8 mouse cellular contexts compared by ENCODE assay signal in the genomic region with DNA sequence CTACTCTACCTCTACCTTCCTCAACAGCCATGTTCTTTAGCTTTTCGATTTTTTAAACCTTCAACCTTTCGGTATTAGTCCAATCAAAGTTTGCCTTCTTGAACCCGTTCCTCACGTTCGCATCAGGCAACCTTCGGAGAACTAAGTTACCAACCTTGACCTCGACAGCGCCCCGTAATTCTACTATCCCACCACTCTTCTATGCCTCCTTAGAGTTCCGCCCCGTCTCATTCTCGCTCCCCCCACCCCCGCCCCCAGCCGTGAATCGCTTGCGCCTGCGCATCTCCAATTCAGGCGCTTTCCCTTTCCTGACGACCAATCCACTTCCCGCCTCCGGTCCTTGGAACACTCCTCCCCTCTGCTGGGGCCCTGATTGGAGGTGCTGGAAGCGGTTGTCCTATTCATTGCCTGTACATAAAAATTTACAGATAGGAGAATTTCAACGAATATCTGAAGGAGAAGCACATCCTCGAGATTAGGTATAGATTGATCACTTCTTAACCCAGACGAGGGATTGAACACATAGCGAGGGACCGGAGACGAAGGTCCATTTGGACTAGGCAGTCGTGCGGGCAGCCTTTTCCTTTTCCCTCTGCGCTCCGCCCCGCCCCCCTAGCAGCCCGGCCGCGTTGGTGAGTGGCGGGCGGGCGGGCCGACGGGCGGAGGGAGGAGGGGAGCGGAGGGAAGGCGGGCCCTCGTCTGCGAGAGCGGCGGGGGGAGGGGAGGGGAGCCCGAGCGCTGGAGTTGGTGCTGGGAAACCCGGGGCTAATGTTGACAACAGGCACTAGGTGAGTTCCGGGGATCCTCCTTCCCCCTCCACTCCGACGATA. TPM values are rescaled to one million over a fixed set of nuclear protein-coding genes. Genes with fewer than 3 reads are reported as not detected.
DNase-seq lines count a peak whose midpoint lies in the region; ATAC-seq and TF ChIP-seq lines count a peak whose summit lies in the region.

Gene Upf2 (plus strand): TSS at position 704 of the 830 bp plus-strand sequence.

- under 1% methylated on average over 47 of the region's 54 CpGs for WGBS in forebrain, embryonic 15.5 days
- under 1% methylated on average over 42 of the region's 54 CpGs for WGBS in lung, adult 2 months

- ATAC-seq in forebrain, embryonic 15.5 days (replicated peaks), result peak; percentile 97
- ATAC-seq in neutrophil, adult 5-6 weeks (ENCODE audit: extremely low read depth, insufficient number of reproducible peaks, low FRiP score, poor library complexity, severe bottlenecking), result peak; percentile 92

- H3K27ac ChIP-seq in ES-E14 (ENCODE audit: insufficient read depth, low read depth, low read length, poor library complexity, severe bottlenecking), result peak within 1 kb of the TSS; percentile 68
- peak within 1 kb of the TSS; percentile 88 for H3K27ac ChIP-seq in forebrain, embryonic 15.5 days (replicated peaks)

- peak within 1 kb of the TSS; percentile 85 to 91 for H3K4me3 ChIP-seq in ES-E14 (ENCODE audit: insufficient read depth in 1 of 2, low read depth in 1 of 2, low read length in 2 of 2, poor library complexity in 1 of 2, severe bottlenecking in 1 of 2)
- peak within 1 kb of the TSS; percentile 99 for H3K4me3 ChIP-seq in forebrain, embryonic 15.5 days
- H3K4me3 ChIP-seq in lung, adult 2 months (replicated peaks; ENCODE audit: extremely low read depth, low read depth, low read length), result peak within 1 kb of the TSS; percentile 100

- TF ChIP-seq POLR2A in lung, adult 2 months (IDR thresholded peaks at IDR 0.05; ENCODE audit: borderline replicate concordance, extremely low read depth, low read depth, low read length), result peak; percentile 64; the same call in 1 of the 2 replicates

- H3K9me3 ChIP-seq in ES-E14 (ENCODE audit: control insufficient read depth, insufficient read depth, low read depth, low read length), result no peaks in the 10 kb centered on the region
- no peaks in the 10 kb centered on the region for H3K9me3 ChIP-seq in forebrain, embryonic 15.5 days

- no peaks in the 10 kb centered on the region for H3K27me3 ChIP-seq in forebrain, embryonic 15.5 days

- DNase-seq in ES-E14 (ENCODE audit: low read depth, low spot score), result peak; percentile 96
- peak; percentile 97 for DNase-seq in cerebellum, adult 11-12 months
- DNase-seq in heart, postnatal 25 days (ENCODE audit: low spot score), result peak; percentile 92
- DNase-seq in layer of hippocampus, adult 18-20 months (ENCODE audit: low spot score in 2 of 2), result peak; percentile 91 to 94
- peak; percentile 90 for DNase-seq in lung, adult 2 months
- DNase-seq in thymus, adult 18-20 months, result peak; percentile 87 to 95

- in situ Hi-C loops in ES-E14 (cut with MboI; ENCODE audit: low sequenced_read_pairs in 2 of 2, unreplicated experiment in 2 of 2), result no loop called here

- intact Hi-C loops in heart, postnatal 25 days (cut with DNase I), result loop anchor here (5.0 kb wide), 1 partner anchor 54 kb away; the partner anchor contains the start of gene Sec61a2

- H3K36me3 ChIP-seq in ES-E14 (ENCODE audit: control insufficient read depth, insufficient read depth, low read length, poor library complexity, severe bottlenecking), result no peaks in the 10 kb centered on the region; the same call in 1 of the 2 replicates
- H3K36me3 ChIP-seq in forebrain, embryonic 15.5 days, result no peaks in the 10 kb centered on the region

- peak within 1 kb of the TSS; percentile 75 for H3K4me2 ChIP-seq in forebrain, embryonic 15.5 days (replicated peaks)

- no peak for TF ChIP-seq CTCF in lung, adult 2 months (IDR thresholded peaks at IDR 0.05; ENCODE audit: insufficient read depth, low read length)

- H3K4me1 ChIP-seq in ES-E14 (ENCODE audit: control insufficient read depth in 2 of 2, insufficient read depth in 2 of 2, low read length in 2 of 2, poor library complexity in 1 of 2), result peaks cover 0 to 4% of the 10 kb centered on the region in 2 experiments; a peak in 3 of 4 replicates
- H3K4me1 ChIP-seq in forebrain, embryonic 15.5 days, result peaks cover 14% of the 10 kb centered on the region
- peaks cover 6% of the 10 kb centered on the region for H3K4me1 ChIP-seq in lung, adult 2 months (ENCODE audit: control insufficient read depth, insufficient read depth, low read length)

- peak within 1 kb of the TSS; percentile 89 for H3K9ac ChIP-seq in ES-E14 (ENCODE audit: insufficient read depth, low read depth, low read length, poor library complexity, severe bottlenecking)
- H3K9ac ChIP-seq in forebrain, embryonic 15.5 days (replicated peaks), result peak within 1 kb of the TSS; percentile 97

TF ChIP-seq in ES-E14, 5 proteins besides CTCF, POLR2A, EP300 and RAD21:
- TF ChIP-seq ZNF384 (IDR thresholded peaks at IDR 0.05; ENCODE audit: low read depth, low read length) (no peak), MAFK (IDR thresholded peaks at IDR 0.05; ENCODE audit: insufficient read depth, low read depth, low read length) (no peak), HCFC1 (IDR thresholded peaks at IDR 0.05; ENCODE audit: borderline replicate concordance, insufficient read depth, low read length) (peak; percentile 53; the same call in 1 of the 2 replicates), ZC3H11A (IDR thresholded peaks at IDR 0.05; ENCODE audit: borderline replicate concordance, low read depth, low read length) (no peak), CHD2 (IDR thresholded peaks at IDR 0.05; ENCODE audit: low read depth, low read length) (no peak)
TF ChIP-seq in ES-E14: peak in this region for 1.

RNA-seq across cellular contexts. Expression of gene Upf2, which starts in this region (rescaled TPM):
- 14.6 and 18.6 TPM in 2 replicates for total RNA-seq in ES-E14 (2012; rRNA removed)
- 9.1 and 9.5 TPM in 2 replicates for polyA plus RNA-seq in forebrain, embryonic 15.5 days (2015; fragmentation: Nextera tagmentation; extraction: Ambion mirVana)
- 10 to 100 TPM; 12.9 to 14.3 TPM for total RNA-seq in heart, postnatal 25 days (2021)
- 10 to 100 TPM; 47.9 to 48.3 TPM for total RNA-seq in layer of hippocampus, adult 18-20 months (2021)
- polyA plus RNA-seq in lung, adult 2 months (2012; rRNA removed), result 2.3 and 4.5 TPM in 2 replicates
- 62.4 and 76.5 TPM in 2 replicates for total RNA-seq in neutrophil, adult 5-6 weeks (2017)

Comparison
In these comparisons a context has a peak if more than half of its experiments do, and no peak if none do; other contexts are left out.
1. Peak in every context shown above with its lines: DNase-seq, ATAC-seq, H3K4me3 ChIP-seq and H3K27ac ChIP-seq.